Mouse (Mus musculus) monocyte, adult 2 months (primary cell): ENCODE measurements around the gene Cyp2b19.
"Not testable (repeated sequence)": the region's sequence is repeated elsewhere in the genome, so short reads cannot be mapped to it uniquely, and the experiment has no call there.

Source experiments
- DNase-seq, 2 experiments: peaks; one replicate each; pipeline ENCODE4 v3.0.0; 2022; ENCODE audit warnings: low spot score in 2 of 2, low read depth in 1 of 2

Gene Cyp2b19

GRCm38 (mm10) chr7:26756842-26757241, at the start of gene Cyp2b19:
Gene Cyp2b19, plus strand, starts transcription at chr7:26757142.
- DNase-seq = no peak

GRCm38 (mm10) chr7:26711061-26711460, 45.9 kb upstream of the Cyp2b19 start:
- no peak for DNase-seq

- DNase-seq = no peak
These were observed 18.0 kb upstream of the Cyp2b19 start for GRCm38 (mm10) chr7:26738940-26739339.

- no peak for DNase-seq
These were observed 13.0 kb upstream of the Cyp2b19 start for GRCm38 (mm10) chr7:26743948-26744347.

GRCm38 (mm10) chr7:26745486-26745885, 11.5 kb upstream of the Cyp2b19 start:
- DNase-seq = no peak

GRCm38 (mm10) chr7:26767084-26767483, 10.1 kb downstream of the Cyp2b19 start:
- no peak for DNase-seq

- no peak for DNase-seq
These were observed 13.0 kb downstream of the Cyp2b19 start for GRCm38 (mm10) chr7:26769881-26770470.

- no peak for DNase-seq
These were observed 16.1 kb downstream of the Cyp2b19 start for GRCm38 (mm10) chr7:26772866-26773586.

GRCm38 (mm10) chr7:26775866-26776265, 18.9 kb downstream of the Cyp2b19 start:
- no peak for DNase-seq

- no peak for DNase-seq
These were observed 20.9 kb downstream of the Cyp2b19 start for GRCm38 (mm10) chr7:26777806-26778205.

GRCm38 (mm10) chr7:26778474-26778873, 21.5 kb downstream of the Cyp2b19 start:
- DNase-seq = no peak

- DNase-seq = no peak
These were observed 23.0 kb downstream of the Cyp2b19 start for GRCm38 (mm10) chr7:26779799-26780416.

GRCm38 (mm10) chr7:26780510-26780909, 23.6 kb downstream of the Cyp2b19 start:
- DNase-seq = no peak

GRCm38 (mm10) chr7:26780998-26781766, 24.2 kb downstream of the Cyp2b19 start:
- DNase-seq = no peak

GRCm38 (mm10) chr7:26781767-26782131, 24.8 kb downstream of the Cyp2b19 start:
- DNase-seq = no peak

- no peak for DNase-seq
These were observed 26.2 kb downstream of the Cyp2b19 start for GRCm38 (mm10) chr7:26783163-26783562.

GRCm38 (mm10) chr7:26786013-26786412, 29.1 kb downstream of the Cyp2b19 start:
- not testable (repeated sequence) for DNase-seq

- no peak for DNase-seq
These were observed 33.0 kb downstream of the Cyp2b19 start for GRCm38 (mm10) chr7:26789984-26790383.

GRCm38 (mm10) chr7:26800104-26800503, 43.2 kb downstream of the Cyp2b19 start:
- DNase-seq = no peak

- no peak for DNase-seq
These were observed 44.1 kb downstream of the Cyp2b19 start for GRCm38 (mm10) chr7:26800996-26801395.

- DNase-seq = no peak
These were observed 51.6 kb downstream of the Cyp2b19 start, which contains the start of gene Cyp2g1 for GRCm38 (mm10) chr7:26808592-26808991. Gene Cyp2g1, plus strand, starts transcription at chr7:26808892.
